Mouse (Mus musculus): ENCODE data around the gene Jdp2. TPM values are rescaled to one million over a fixed set of nuclear protein-coding genes. Genes with fewer than 3 reads are reported as not detected.

The Jdp2 gene
- polyA plus RNA-seq, 1 experiment from 2014 or later, result 0.66 TPM

GRCm38 (mm10) chr12:85679808-85680207 is 81.0 kb downstream of the Jdp2 start:
- H3K4me3 ChIP-seq (ENCODE audit: low read length), result no peak overlapping the region
- ATAC-seq (ENCODE audit: low FRiP score, low TSS enrichment), result no peak
- H3K4me1 ChIP-seq (ENCODE audit: control insufficient read depth, insufficient read depth, low read length), result no peaks in the 10 kb centered on the region
- no peak overlapping the region for H3K4me2 ChIP-seq (replicated peaks; ENCODE audit: low read depth, low read length)
- no peaks in the 10 kb centered on the region for H3K36me3 ChIP-seq (ENCODE audit: control insufficient read depth, insufficient read depth, low read length)
- no peak overlapping the region for H3K27ac ChIP-seq (ENCODE audit: low read depth, low read length)
- no peak overlapping the region for H3K9ac ChIP-seq (ENCODE audit: low read depth, low read length)
- no peaks in the 10 kb centered on the region for H3K9me3 ChIP-seq (ENCODE audit: control insufficient read depth, low read length)
- H3K27me3 ChIP-seq (ENCODE audit: control insufficient read depth, insufficient read depth, low read length), result no peaks in the 10 kb centered on the region
- 64% methylated on average over 2 of the region's 2 CpGs for WGBS

GRCm38 (mm10) chr12:85682328-85682727 is 83.5 kb downstream of the Jdp2 start:
- no peak for ATAC-seq (ENCODE audit: low FRiP score, low TSS enrichment)
- Histone ChIP-seq H3K4me3 (ENCODE audit: low read length) (no peak overlapping the region), H3K36me3 (ENCODE audit: control insufficient read depth, insufficient read depth, low read length) (no peaks in the 10 kb centered on the region), H3K9ac (ENCODE audit: low read depth, low read length) (no peak overlapping the region), H3K4me1 (ENCODE audit: control insufficient read depth, insufficient read depth, low read length) (no peaks in the 10 kb centered on the region), H3K9me3 (ENCODE audit: control insufficient read depth, low read length) (no peaks in the 10 kb centered on the region), H3K4me2 (replicated peaks; ENCODE audit: low read depth, low read length) (no peak overlapping the region), H3K27me3 (ENCODE audit: control insufficient read depth, insufficient read depth, low read length) (no peaks in the 10 kb centered on the region), H3K27ac (ENCODE audit: low read depth, low read length) (no peak overlapping the region)
- 44% methylated on average over 2 of the region's 2 CpGs for WGBS

GRCm38 (mm10) chr12:85684411-85685275 is 85.8 kb downstream of the Jdp2 start:
- Histone ChIP-seq H3K27me3 (ENCODE audit: control insufficient read depth, insufficient read depth, low read length) (no peaks in the 10 kb centered on the region), H3K4me3 (ENCODE audit: low read length) (no peak overlapping the region), H3K36me3 (ENCODE audit: control insufficient read depth, insufficient read depth, low read length) (no peaks in the 10 kb centered on the region), H3K9ac (ENCODE audit: low read depth, low read length) (no peak overlapping the region), H3K27ac (ENCODE audit: low read depth, low read length) (no peak overlapping the region), H3K9me3 (ENCODE audit: control insufficient read depth, low read length) (no peaks in the 10 kb centered on the region), H3K4me1 (ENCODE audit: control insufficient read depth, insufficient read depth, low read length) (no peaks in the 10 kb centered on the region), H3K4me2 (replicated peaks; ENCODE audit: low read depth, low read length) (no peak overlapping the region)
- WGBS, result 81% methylated on average over 16 of the region's 16 CpGs
- no peak for ATAC-seq (ENCODE audit: low FRiP score, low TSS enrichment)

GRCm38 (mm10) chr12:85686466-85687216 is 87.8 kb downstream of the Jdp2 start, which contains the start of gene Batf:
Batf (plus strand) TSS chr12:85686669.
- Histone ChIP-seq H3K4me2 (replicated peaks; ENCODE audit: low read depth, low read length) (peak within 1 kb of the TSS; percentile 29), H3K9me3 (ENCODE audit: control insufficient read depth, low read length) (no peaks in the 10 kb centered on the region), H3K27ac (ENCODE audit: low read depth, low read length) (no peak within 1 kb of the TSS), H3K9ac (ENCODE audit: low read depth, low read length) (no peak within 1 kb of the TSS; the same call in 1 of the 2 replicates), H3K36me3 (ENCODE audit: control insufficient read depth, insufficient read depth, low read length) (no peaks in the 10 kb centered on the region), H3K4me3 (ENCODE audit: low read length) (peak within 1 kb of the TSS; percentile 18; the same call in 1 of the 2 replicates), H3K27me3 (ENCODE audit: control insufficient read depth, insufficient read depth, low read length) (no peaks in the 10 kb centered on the region), H3K4me1 (ENCODE audit: control insufficient read depth, insufficient read depth, low read length) (no peaks in the 10 kb centered on the region)
- ATAC-seq (ENCODE audit: low FRiP score, low TSS enrichment), result no peak
- 30% methylated on average over 19 of the region's 22 CpGs for WGBS

GRCm38 (mm10) chr12:85687217-85687533 is 88.3 kb downstream of the Jdp2 start:
- Histone ChIP-seq H3K9ac (ENCODE audit: low read depth, low read length) (no peak overlapping the region), H3K9me3 (ENCODE audit: control insufficient read depth, low read length) (no peaks in the 10 kb centered on the region), H3K36me3 (ENCODE audit: control insufficient read depth, insufficient read depth, low read length) (no peaks in the 10 kb centered on the region), H3K27me3 (ENCODE audit: control insufficient read depth, insufficient read depth, low read length) (no peaks in the 10 kb centered on the region), H3K4me3 (ENCODE audit: low read length) (no peak overlapping the region), H3K4me2 (replicated peaks; ENCODE audit: low read depth, low read length) (no peak overlapping the region; the same call in 1 of the 2 replicates), H3K27ac (ENCODE audit: low read depth, low read length) (no peak overlapping the region), H3K4me1 (ENCODE audit: control insufficient read depth, insufficient read depth, low read length) (no peaks in the 10 kb centered on the region)
- WGBS, result 70% methylated on average over 7 of the region's 7 CpGs
- ATAC-seq (ENCODE audit: low FRiP score, low TSS enrichment), result no peak

- no peak overlapping the region for H3K9ac ChIP-seq (ENCODE audit: low read depth, low read length)
- H3K4me1 ChIP-seq (ENCODE audit: control insufficient read depth, insufficient read depth, low read length), result no peaks in the 10 kb centered on the region
- 71% methylated on average over 6 of the region's 6 CpGs for WGBS
- H3K27ac ChIP-seq (ENCODE audit: low read depth, low read length), result no peak overlapping the region
- no peak overlapping the region for H3K4me3 ChIP-seq (ENCODE audit: low read length)
- no peaks in the 10 kb centered on the region for H3K9me3 ChIP-seq (ENCODE audit: control insufficient read depth, low read length)
- H3K36me3 ChIP-seq (ENCODE audit: control insufficient read depth, insufficient read depth, low read length), result no peaks in the 10 kb centered on the region
- ATAC-seq (ENCODE audit: low FRiP score, low TSS enrichment), result no peak
- H3K4me2 ChIP-seq (replicated peaks; ENCODE audit: low read depth, low read length), result no peak overlapping the region
- no peaks in the 10 kb centered on the region for H3K27me3 ChIP-seq (ENCODE audit: control insufficient read depth, insufficient read depth, low read length)
Observed at GRCm38 (mm10) chr12:85687846-85688245, 89.0 kb downstream of the Jdp2 start.

Other genes starting within 250 kb of the Jdp2 start
- gene Tmed10, start 224.2 kb upstream of the Jdp2 start, polyA plus RNA-seq (2014; fragmentation: Nextera tagmentation; extraction: Ambion mirVana), result 314 and 356 TPM in 2 replicates
- gene Fos, start 125.1 kb upstream of the Jdp2 start, polyA plus RNA-seq (2014; fragmentation: Nextera tagmentation; extraction: Ambion mirVana), result 1.6 and 3.0 TPM in 2 replicates
- gene Batf, start 87.6 kb downstream of the Jdp2 start, polyA plus RNA-seq (2014; fragmentation: Nextera tagmentation; extraction: Ambion mirVana), result 2.7 and 2.9 TPM in 2 replicates
- 0.94 and 2.2 TPM in 2 replicates for gene Flvcr2, start 147.5 kb downstream of the Jdp2 start, polyA plus RNA-seq (2014; fragmentation: Nextera tagmentation; extraction: Ambion mirVana)
- gene Erg28, start 225.5 kb downstream of the Jdp2 start, polyA plus RNA-seq (2014; fragmentation: Nextera tagmentation; extraction: Ambion mirVana), result 117 and 153 TPM in 2 replicates
- 11.9 and 17.0 TPM in 2 replicates for gene Ttll5, start 225.6 kb downstream of the Jdp2 start, polyA plus RNA-seq (2014; fragmentation: Nextera tagmentation; extraction: Ambion mirVana)